12 mouse cellular contexts compared by ENCODE assay signal in genomic region chr4:63319566-63319965, GRCm38 (mm10). TPM values are rescaled to one million over a fixed set of nuclear protein-coding genes. Genes with fewer than 3 reads are reported as not detected.
DNase-seq lines count a peak whose midpoint lies in the region; ATAC-seq and TF ChIP-seq lines count a peak whose summit lies in the region.
"Not testable (repeated sequence)": the region's sequence is repeated elsewhere in the genome, so short reads cannot be mapped to it uniquely, and the experiment has no call there.
"Had no signal": no experiment of that assay in that cellular context is flagged by ENCODE, and none has a peak within 500 bp of the region (broad histone marks: within the 10 kb centered on the region; RNA-seq: fewer than 3 reads in every experiment).

No protein-coding gene starts in this region.

- intact Hi-C loops in gastrocnemius, postnatal 36 days (cut with DNase I), result loop anchor here (2.0 kb wide), 2 partner anchors 105 to 161 kb away; partner anchors contain the start of gene Col27a1
- intact Hi-C loops in left cerebral cortex, postnatal 25 days (cut with DNase I), result loop anchor here (1.0 kb wide), 1 partner anchor 160 kb away; no protein-coding TSS in a partner anchor

- not testable (repeated sequence) for H3K27ac ChIP-seq in intestine, postnatal 0 days (ENCODE audit: low read depth, low read length); small intestine, adult 2 months (ENCODE audit: insufficient read depth, low read depth, low read length)

- H3K4me2 ChIP-seq in intestine, postnatal 0 days (replicated peaks; ENCODE audit: low read depth), result not testable (repeated sequence)

- TF ChIP-seq POLR2A in small intestine, adult 2 months (IDR thresholded peaks at IDR 0.05; ENCODE audit: low read depth, low read length), result not testable (repeated sequence)

- H3K4me1 ChIP-seq in intestine, postnatal 0 days (replicated peaks; ENCODE audit: control insufficient read depth, insufficient read depth, low read length); small intestine, adult 2 months (ENCODE audit: control insufficient read depth, insufficient read depth, insufficient read length, low read length): not testable (repeated sequence)

- peaks cover 24% of the 10 kb centered on the region for H3K36me3 ChIP-seq in intestine, postnatal 0 days (ENCODE audit: control insufficient read depth, insufficient read depth)
- not testable (repeated sequence) for H3K36me3 ChIP-seq in small intestine, adult 2 months (ENCODE audit: control insufficient read depth, insufficient read depth, low read length)

- H3K27me3 ChIP-seq in intestine, postnatal 0 days (replicated peaks; ENCODE audit: control insufficient read depth, insufficient read depth, low read length); small intestine, adult 2 months (ENCODE audit: control insufficient read depth, insufficient read depth, low read length): not testable (repeated sequence)

- peak; percentile 79 for TF ChIP-seq CTCF in intestine, postnatal 0 days (IDR thresholded peaks at IDR 0.05; ENCODE audit: low read depth)
- TF ChIP-seq CTCF in small intestine, adult 2 months (IDR thresholded peaks at IDR 0.05; ENCODE audit: extremely low read depth, insufficient read length, insufficient replicate concordance, low read depth, low read length), result peak; percentile 49; the same call in 1 of the 2 replicates

- H3K9ac ChIP-seq in intestine, postnatal 0 days (ENCODE audit: low read depth, low read length), result not testable (repeated sequence)

- ATAC-seq in intestine, postnatal 0 days, result not testable (repeated sequence)
- peak; percentile 65 for ATAC-seq in megakaryocyte-erythroid progenitor cell, adult 5-6 weeks (replicated peaks; ENCODE audit: low FRiP score, low TSS enrichment, poor library complexity, severe bottlenecking)

- H3K9me3 ChIP-seq in intestine, postnatal 0 days (ENCODE audit: control insufficient read depth), result not testable (repeated sequence)

- H3K4me3 ChIP-seq in intestine, postnatal 0 days (ENCODE audit: low read depth, low read length); small intestine, adult 2 months (ENCODE audit: low read depth, low read length): not testable (repeated sequence)

- 31% methylated on average over 3 of the region's 3 CpGs for WGBS in intestine, postnatal 0 days
- WGBS in small intestine, adult 2 months, result 28% methylated on average over 3 of the region's 3 CpGs

- DNase-seq in A20 (ENCODE audit: low read depth, low spot score), result peak; percentile 44
- DNase-seq in adrenal gland, postnatal 25 days, result peak; percentile 72
- DNase-seq in embryo, embryonic 10 days (ENCODE audit: low spot score), result peak; percentile 68
- peak; percentile 58 to 59 for DNase-seq in gastrocnemius, postnatal 36 days
- DNase-seq in left cerebral cortex, postnatal 25 days (ENCODE audit: low spot score in 2 of 2), result peak; percentile 39 to 53

RNA-seq across cellular contexts. Expression of gene Orm1, which starts 24.8 kb away (rescaled TPM):
- 28.8 and 42.3 TPM in 2 replicates for total RNA-seq in adrenal gland, postnatal 25 days (2021)
- total RNA-seq in gastrocnemius, postnatal 36 days (2021), result under 1 TPM; 0.36 to 0.44 TPM
- polyA plus RNA-seq in intestine, postnatal 0 days (2015; fragmentation: Nextera tagmentation; extraction: Ambion mirVana), result not detected in 2 replicates
- total RNA-seq in left cerebral cortex, postnatal 25 days (2021), result not detected
- not detected in 2 replicates for total RNA-seq in megakaryocyte-erythroid progenitor cell, adult 5-6 weeks (2014; fragmentation: Nextera tagmentation)
- total RNA-seq in megakaryocyte-erythroid progenitor cell, adult 5-6 weeks (2017), result 5.1 TPM in 1 of 2 replicates, not detected in the other
- polyA plus RNA-seq in small intestine, adult 2 months (2012; rRNA removed), result not detected in 2 replicates
- total RNA-seq: left cerebral cortex, adult 8-10 months; monocyte, adult 5-6 weeks had no signal
- polyA plus RNA-seq: embryonic facial prominence, embryonic 12.5 days; heart, embryonic 11.5 days had no signal

RNA-seq across cellular contexts. Expression of gene Orm3, which starts 36.4 kb away (rescaled TPM):
- 9.9 and 10.4 TPM in 2 replicates for total RNA-seq in adrenal gland, postnatal 25 days (2021)
- not detected for total RNA-seq in gastrocnemius, postnatal 36 days (2021)
- polyA plus RNA-seq in intestine, postnatal 0 days (2015; fragmentation: Nextera tagmentation; extraction: Ambion mirVana), result not detected in 2 replicates
- total RNA-seq in left cerebral cortex, postnatal 25 days (2021), result not detected
- total RNA-seq in megakaryocyte-erythroid progenitor cell, adult 5-6 weeks (2014; fragmentation: Nextera tagmentation), result not detected in 2 replicates
- not detected in 2 replicates for total RNA-seq in megakaryocyte-erythroid progenitor cell, adult 5-6 weeks (2017)
- polyA plus RNA-seq in small intestine, adult 2 months (2012; rRNA removed), result not detected in 2 replicates
- total RNA-seq: left cerebral cortex, adult 8-10 months; monocyte, adult 5-6 weeks had no signal
- polyA plus RNA-seq: embryonic facial prominence, embryonic 12.5 days; heart, embryonic 11.5 days had no signal

RNA-seq across cellular contexts. Expression of gene Orm2, which starts 42.7 kb away (rescaled TPM):
- 3.3 and 6.7 TPM in 2 replicates for total RNA-seq in adrenal gland, postnatal 25 days (2021)
- total RNA-seq in gastrocnemius, postnatal 36 days (2021), result under 1 TPM in 1 of 2 experiments, not detected in 1; 0.36 TPM
- not detected in 2 replicates for polyA plus RNA-seq in intestine, postnatal 0 days (2015; fragmentation: Nextera tagmentation; extraction: Ambion mirVana)
- not detected for total RNA-seq in left cerebral cortex, postnatal 25 days (2021)
- total RNA-seq in megakaryocyte-erythroid progenitor cell, adult 5-6 weeks (2014; fragmentation: Nextera tagmentation), result not detected in 2 replicates
- total RNA-seq in megakaryocyte-erythroid progenitor cell, adult 5-6 weeks (2017), result not detected in 2 replicates
- not detected in 2 replicates for polyA plus RNA-seq in small intestine, adult 2 months (2012; rRNA removed)
- total RNA-seq: left cerebral cortex, adult 8-10 months; monocyte, adult 5-6 weeks had no signal
- polyA plus RNA-seq: embryonic facial prominence, embryonic 12.5 days; heart, embryonic 11.5 days had no signal
